Mouse (Mus musculus) ovary, adult 2 months (tissue): ENCODE measurements around the gene Atp6v0b. TPM values are rescaled to one million over a fixed set of nuclear protein-coding genes. Genes with fewer than 3 reads are reported as not detected.

Experiments used
- polyA plus RNA-seq: library from polyadenylated mRNA; depleted of rRNA; stranded (reverse); fragments of >200 nt; gene quantifications from 2 replicates; pipeline ENCODE4 v1.2.3, GENCODE M21; 2012; rRNA removed

Atp6v0b gene
- polyA plus RNA-seq, result 425 and 428 TPM in 2 replicates

DNA sequence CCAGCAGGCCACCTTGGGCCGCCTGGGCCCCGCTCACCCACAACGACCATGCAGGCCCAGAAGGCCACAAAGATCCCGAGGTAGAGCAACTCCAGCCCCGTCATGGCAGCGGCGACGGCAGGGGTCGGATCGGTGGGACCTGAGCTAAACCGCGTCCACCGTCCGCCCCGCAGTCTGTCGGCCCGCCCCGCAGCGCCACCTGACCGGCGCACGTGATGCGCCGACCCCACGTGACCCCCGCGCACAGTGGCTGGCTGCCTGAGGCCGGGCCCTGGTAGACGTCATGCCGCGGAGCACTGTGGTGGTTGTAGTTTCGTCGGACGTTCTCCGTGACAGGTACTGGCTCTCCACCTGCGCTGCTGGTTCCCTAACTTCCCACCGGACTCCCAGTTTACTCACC is at the start of gene Atp6v0b:
Gene Atp6v0b (minus strand): TSS at position 201 of the 400 bp plus-strand sequence.

DNA sequence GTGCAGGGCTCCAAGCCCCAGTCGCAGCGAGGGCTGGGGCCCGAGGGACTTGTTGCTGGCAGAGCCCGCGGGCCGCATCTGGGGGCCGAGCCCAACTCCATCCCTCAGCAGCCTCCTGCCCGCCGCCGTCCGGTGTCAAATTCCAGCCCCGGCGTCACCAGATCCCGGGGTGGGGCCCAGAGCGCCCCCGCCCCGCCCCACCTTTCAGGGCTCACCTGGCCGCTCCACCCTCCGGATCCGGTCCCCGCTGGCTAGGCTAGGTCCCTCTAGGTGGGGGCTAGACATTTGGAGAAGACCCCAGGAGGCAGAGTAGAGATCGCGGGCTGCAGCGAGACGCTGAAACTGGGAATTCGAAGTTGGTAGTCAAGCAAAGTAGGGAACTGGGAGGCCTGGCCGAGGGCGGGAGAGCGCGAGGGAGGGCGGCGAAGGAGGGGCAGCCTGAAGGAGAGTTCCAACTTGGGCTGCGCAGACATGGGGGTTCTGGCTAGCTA is 42.3 kb upstream of the Atp6v0b start, which contains the start of gene Artn:
Gene Artn (minus strand): TSS at position 373 of the 491 bp plus-strand sequence.

DNA sequence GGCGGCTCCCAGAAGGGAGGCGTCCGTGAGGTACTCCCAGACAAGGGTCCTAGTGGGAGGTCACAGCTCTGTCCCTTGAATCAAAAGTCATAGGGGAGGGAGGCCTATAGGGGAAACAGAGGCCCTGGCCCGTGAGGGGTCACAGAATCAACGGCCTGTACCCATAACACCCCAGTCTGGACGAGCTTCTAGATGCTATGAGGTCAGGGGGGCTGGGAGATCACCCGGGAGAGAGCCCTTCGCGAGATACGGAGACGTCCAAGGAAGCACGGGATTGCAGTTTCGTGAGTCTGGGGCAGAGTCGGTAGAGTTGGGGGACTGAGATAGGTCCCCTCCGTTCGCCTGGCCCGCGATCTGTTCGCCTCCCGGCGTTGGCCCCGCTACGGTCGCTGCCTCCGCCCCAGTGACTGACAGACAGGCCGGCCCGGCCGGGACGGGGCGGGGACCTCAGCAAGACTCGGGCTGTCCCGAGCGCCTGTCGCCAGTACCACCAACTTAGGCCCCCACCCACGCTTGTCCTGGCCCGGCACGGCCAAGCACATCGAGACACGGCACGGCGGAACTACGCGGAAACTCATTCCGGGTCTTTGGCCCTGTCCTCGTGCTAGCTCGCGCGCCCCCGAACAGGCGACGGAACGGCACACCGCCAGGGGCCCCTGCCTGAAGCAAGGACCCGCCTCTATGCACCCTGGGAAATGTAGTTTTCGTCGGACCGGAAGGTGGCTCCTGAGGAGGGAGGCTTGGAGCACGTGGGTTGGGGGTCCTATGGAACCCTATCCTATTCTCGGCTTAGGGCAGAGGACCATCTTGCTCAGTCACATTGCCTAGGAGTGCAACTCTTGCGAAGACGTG is 27.7 kb upstream of the Atp6v0b start, which contains the start of gene Ipo13:
Gene Ipo13 (minus strand): TSS at position 409 of the 852 bp plus-strand sequence.

DNA sequence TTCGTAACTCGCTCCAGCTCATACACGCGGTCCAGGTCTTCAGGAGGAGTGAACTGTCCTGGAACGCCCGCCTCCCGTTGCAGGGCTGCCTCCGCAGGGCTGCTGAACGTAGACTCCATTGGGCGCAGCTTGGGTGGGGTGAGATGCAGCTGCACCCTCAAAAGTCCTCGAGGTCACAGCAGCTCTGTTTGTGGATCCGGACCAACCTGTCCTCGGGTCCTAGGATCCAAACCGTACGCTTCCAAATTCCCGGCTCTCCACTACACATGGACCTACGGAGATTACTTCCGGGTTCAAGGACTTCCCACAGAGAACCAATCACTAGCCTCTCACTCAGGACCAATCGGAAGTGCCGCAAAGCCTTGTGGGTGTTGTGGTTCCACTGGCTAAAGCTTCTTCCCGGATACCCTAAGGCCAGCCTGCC is 4.6 kb upstream of the Atp6v0b start, which contains the start of gene Dph2:
Gene Dph2 (minus strand): TSS at position 295 of the 424 bp plus-strand sequence.

DNA sequence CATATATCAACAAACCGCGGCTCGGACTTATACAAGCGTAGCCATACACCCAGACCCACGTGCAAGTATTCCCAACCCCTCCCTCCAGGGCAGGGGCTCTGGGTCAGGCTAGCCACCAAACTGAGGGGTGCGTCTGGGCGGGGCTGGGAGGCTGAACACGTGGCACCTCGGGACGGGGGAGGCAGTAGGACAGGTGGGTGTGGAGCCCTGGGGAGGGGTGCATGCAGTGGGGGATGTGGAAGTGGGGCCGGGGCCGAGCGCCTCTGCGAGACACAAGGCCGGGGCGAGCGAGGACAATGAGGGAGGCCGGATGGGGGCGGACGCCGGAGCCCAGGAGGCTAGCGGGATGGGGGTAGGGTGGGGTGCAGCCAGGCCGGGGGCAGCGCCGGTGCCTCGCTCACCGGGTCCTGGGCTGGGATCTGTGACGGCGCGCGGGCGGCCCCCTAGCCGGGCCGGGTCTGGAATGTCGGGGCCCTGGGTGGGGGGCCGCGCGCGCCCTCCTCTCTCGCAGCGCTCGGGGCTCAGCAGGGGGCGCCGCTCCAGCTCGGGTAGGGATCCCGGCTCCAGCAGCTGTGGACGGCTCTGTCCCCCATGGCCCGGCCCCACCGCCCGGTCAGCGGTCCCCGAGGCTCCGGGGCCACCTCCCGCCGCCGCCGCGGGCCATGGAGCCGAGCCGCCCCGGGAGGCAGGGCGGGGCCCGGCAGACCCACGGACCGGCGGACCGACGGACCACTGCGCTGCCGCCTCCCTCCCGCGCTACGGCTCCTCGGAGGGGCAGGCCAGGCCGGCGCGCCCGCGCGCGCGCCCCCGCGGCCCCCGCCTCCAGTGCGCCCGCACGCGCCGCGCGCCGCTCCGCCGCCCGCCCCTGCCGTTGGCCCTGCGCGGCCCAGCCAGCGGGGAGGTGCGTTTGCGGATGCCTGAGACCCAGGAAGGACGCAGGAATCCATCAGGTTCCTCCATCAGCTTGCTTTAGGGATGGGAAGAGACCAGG is 4.1 kb downstream of the Atp6v0b start, which contains the start of gene B4galt2:
Gene B4galt2 (minus strand): TSS at position 787 of the 991 bp plus-strand sequence.

DNA sequence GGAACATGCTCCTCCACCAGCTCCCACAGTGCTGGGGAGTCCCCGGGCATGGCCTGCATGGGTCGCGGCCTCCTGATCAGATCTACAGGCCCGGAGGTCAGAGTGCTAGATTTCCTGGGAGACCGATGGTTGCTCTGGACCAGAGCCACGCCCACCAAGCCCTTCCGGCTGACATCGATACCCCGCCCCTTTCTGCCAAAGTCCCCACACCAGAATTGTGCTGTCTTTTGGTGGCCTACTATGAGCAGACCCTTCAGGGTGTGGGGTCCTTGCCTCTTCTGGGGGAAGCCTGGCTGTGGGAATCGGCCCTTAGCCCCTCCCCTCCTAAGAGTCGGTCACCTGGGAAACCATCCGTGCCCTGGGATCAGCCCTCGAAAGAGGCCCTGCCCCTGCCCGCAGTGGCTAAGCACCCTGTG is 14.7 kb downstream of the Atp6v0b start, which contains the start of gene Ccdc24:
Gene Ccdc24 (minus strand): TSS at position 87 of the 416 bp plus-strand sequence.

DNA sequence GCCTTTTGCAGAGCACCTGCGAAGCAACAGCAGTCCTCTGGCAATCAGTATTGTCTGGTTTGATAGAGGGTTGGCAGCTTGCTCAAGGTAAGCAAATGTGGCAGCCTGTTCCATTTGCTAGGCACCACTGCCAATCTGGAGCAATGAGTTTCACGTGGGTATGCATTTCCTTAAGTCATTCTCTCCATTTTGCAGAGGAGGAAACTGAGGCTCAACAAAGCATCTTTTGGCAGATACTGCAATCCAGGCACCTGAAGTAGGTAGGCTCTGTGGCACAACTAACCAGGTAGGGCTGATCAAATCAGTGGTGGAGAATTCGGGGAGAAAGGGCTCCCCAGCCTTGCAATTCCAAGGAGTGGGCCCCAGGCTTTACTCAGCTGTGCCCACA is 52.7 kb downstream of the Atp6v0b start, which contains the start of gene Slc6a9:
Gene Slc6a9 (plus strand): TSS at position 50 of the 388 bp plus-strand sequence.

Other genes with a start within 250 kb of the Atp6v0b start
- 29.7 and 40.2 TPM in 2 replicates for gene Dmap1, start 205.1 kb downstream of the Atp6v0b start, polyA plus RNA-seq
- gene Gm12845, start 162.9 kb downstream of the Atp6v0b start, polyA plus RNA-seq, result not detected in 2 replicates
- gene Klf17, start 121.7 kb downstream of the Atp6v0b start, polyA plus RNA-seq, result 2.0 and 2.2 TPM in 2 replicates
- 98.7 and 128 TPM in 2 replicates for gene Slc6a9, start 52.8 kb downstream of the Atp6v0b start, polyA plus RNA-seq
- gene Ccdc24, start 14.8 kb downstream of the Atp6v0b start, polyA plus RNA-seq, result 18.0 and 25.8 TPM in 2 replicates
- gene B4galt2, start 3.8 kb downstream of the Atp6v0b start, polyA plus RNA-seq, result 108 and 114 TPM in 2 replicates
- 21.0 and 21.9 TPM in 2 replicates for gene Dph2, start 4.7 kb upstream of the Atp6v0b start, polyA plus RNA-seq
- gene Ipo13, start 27.7 kb upstream of the Atp6v0b start, polyA plus RNA-seq, result 97.7 and 101 TPM in 2 replicates
- 4.5 and 6.4 TPM in 2 replicates for gene Artn, start 42.4 kb upstream of the Atp6v0b start, polyA plus RNA-seq
- gene St3gal3, start 247.6 kb upstream of the Atp6v0b start, polyA plus RNA-seq, result 35.3 and 37.4 TPM in 2 replicates